Mouse (Mus musculus) left cerebral cortex, adult 9 months (tissue): ENCODE measurements around the gene Cux1.
A peak's percentile ranks its signal among the peaks of the same experiment; 100 is the strongest.

Experiments used
- DNase-seq, 2 experiments: peaks; one replicate each; pipeline ENCODE4 v3.0.0; 2022; ENCODE audit warnings: low spot score in 2 of 2

Cux1 gene

GRCm38 (mm10) chr5:136566812-136567175 lies 496 bp downstream of the Cux1 start:
- DNase-seq = no peak

GRCm38 (mm10) chr5:136566001-136566811 lies 1.1 kb downstream of the Cux1 start:
- DNase-seq = peak in 1 of 2 experiments; percentile 42

GRCm38 (mm10) chr5:136565311-136565811 lies 1.9 kb downstream of the Cux1 start:
- DNase-seq = peak in 1 of 2 experiments; percentile 11

GRCm38 (mm10) chr5:136564613-136565299 lies 2.5 kb downstream of the Cux1 start:
- DNase-seq = no peak

- DNase-seq = no peak
Observed at GRCm38 (mm10) chr5:136563996-136564395, 3.3 kb downstream of the Cux1 start.

- no peak for DNase-seq
Observed at GRCm38 (mm10) chr5:136563104-136563503, 4.2 kb downstream of the Cux1 start.

- no peak for DNase-seq
Observed at GRCm38 (mm10) chr5:136562212-136562611, 5.1 kb downstream of the Cux1 start.

GRCm38 (mm10) chr5:136561641-136562040 lies 5.6 kb downstream of the Cux1 start:
- no peak for DNase-seq

- DNase-seq = no peak
Observed at GRCm38 (mm10) chr5:136560656-136561055, 6.6 kb downstream of the Cux1 start.

- DNase-seq = no peak
Observed at GRCm38 (mm10) chr5:136557446-136557845, 9.8 kb downstream of the Cux1 start.

- DNase-seq = no peak
Observed at GRCm38 (mm10) chr5:136556328-136557262, 10.7 kb downstream of the Cux1 start.

- DNase-seq = peak in 1 of 2 experiments; percentile 36
Observed at GRCm38 (mm10) chr5:136555703-136556102, 11.6 kb downstream of the Cux1 start.

- DNase-seq = no peak
Observed at GRCm38 (mm10) chr5:136552832-136553231, 14.5 kb downstream of the Cux1 start.

GRCm38 (mm10) chr5:136552093-136552492 lies 15.2 kb downstream of the Cux1 start:
- DNase-seq = no peak

- DNase-seq = no peak
Observed at GRCm38 (mm10) chr5:136551571-136551970, 15.7 kb downstream of the Cux1 start.

- no peak for DNase-seq
Observed at GRCm38 (mm10) chr5:136550726-136551125, 16.6 kb downstream of the Cux1 start.

- DNase-seq = no peak
Observed at GRCm38 (mm10) chr5:136548776-136549175, 18.5 kb downstream of the Cux1 start.

GRCm38 (mm10) chr5:136545061-136545460 lies 22.2 kb downstream of the Cux1 start:
- no peak for DNase-seq

GRCm38 (mm10) chr5:136543171-136543570 lies 24.1 kb downstream of the Cux1 start:
- no peak for DNase-seq

GRCm38 (mm10) chr5:136540952-136541351 lies 26.3 kb downstream of the Cux1 start:
- peak in 1 of 2 experiments; percentile 43 for DNase-seq

- DNase-seq = no peak
Observed at GRCm38 (mm10) chr5:136540055-136540838, 27.0 kb downstream of the Cux1 start.
